Mouse (Mus musculus): ENCODE measurements around the gene Slc43a3. TPM values are rescaled to one million over a fixed set of nuclear protein-coding genes. Genes with fewer than 3 reads are reported as not detected.
"Not testable (repeated sequence)": the region's sequence is repeated elsewhere in the genome, so short reads cannot be mapped to it uniquely, and the experiment has no call there.

Gene Slc43a3
- polyA plus RNA-seq (2016; fragmentation: Nextera tagmentation; extraction: Ambion mirVana) = 10.1 and 11.3 TPM in 2 replicates

DNA sequence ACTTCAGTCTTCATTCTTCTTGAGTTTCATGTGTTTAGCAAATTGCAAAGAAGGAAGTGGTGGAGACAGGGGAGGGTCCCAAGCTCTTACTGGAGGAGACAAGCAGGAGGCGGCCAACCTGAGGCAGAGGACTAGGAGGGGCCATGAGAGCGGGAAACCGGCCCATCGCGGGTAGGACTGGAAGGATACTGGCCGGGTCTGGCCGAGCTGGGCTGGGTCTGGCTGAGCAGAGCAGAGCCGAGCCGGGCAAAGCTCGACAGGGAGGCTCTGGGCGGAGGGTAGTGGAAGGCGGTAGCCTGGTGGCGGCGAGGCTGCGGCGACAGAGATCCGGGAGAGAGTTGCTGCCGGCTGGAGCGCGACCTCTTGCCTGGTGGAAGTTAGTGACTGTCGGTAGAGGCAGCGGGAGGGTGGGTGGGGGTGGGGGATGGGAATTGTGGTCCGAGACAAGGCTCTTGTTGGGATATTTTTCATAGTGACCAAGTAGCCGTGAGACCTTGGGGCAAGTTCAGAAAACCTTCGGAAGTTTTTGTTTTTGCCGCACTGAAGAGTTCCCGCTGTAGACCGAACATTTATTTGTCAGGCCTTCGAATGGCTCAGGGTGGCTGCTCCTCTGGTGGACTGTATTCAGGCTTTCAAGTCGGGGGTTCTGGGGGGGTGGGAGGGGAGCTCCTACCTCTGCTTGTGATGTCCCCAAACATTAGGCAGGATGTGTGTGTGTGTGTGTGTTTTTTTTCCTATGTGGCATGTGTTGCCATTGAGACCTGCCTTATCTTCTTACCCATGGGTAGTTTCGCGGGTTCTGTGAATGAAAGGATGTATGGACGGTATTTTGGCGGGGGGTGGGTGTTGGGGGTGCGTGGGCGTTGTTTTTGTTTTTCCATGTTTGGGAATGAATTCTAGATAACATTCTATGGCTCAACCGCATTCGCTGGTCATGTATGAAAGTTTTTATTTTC lies at the start of gene Slc43a3:
Slc43a3 (plus strand) TSS at position 106 of the 956 bp plus-strand sequence.
- no peaks in the 10 kb centered on the region for H3K27me3 ChIP-seq
- H3K9ac ChIP-seq = peak within 1 kb of the TSS; percentile 42; the same call in 1 of the 2 replicates
- H3K4me3 ChIP-seq (replicated peaks) = peak within 1 kb of the TSS; percentile 37
- WGBS = 22% methylated on average over 38 of the region's 38 CpGs
- H3K4me1 ChIP-seq = peaks cover 14% of the 10 kb centered on the region
- peak; percentile 79 for ATAC-seq (ENCODE audit: low FRiP score)
- no peaks in the 10 kb centered on the region for H3K36me3 ChIP-seq (replicated peaks)
- H3K4me2 ChIP-seq = peak within 1 kb of the TSS; percentile 55
- H3K9me3 ChIP-seq = no peaks in the 10 kb centered on the region
- H3K27ac ChIP-seq = 0 out of 2 replicates have a peak within 1 kb of the TSS, but pooled peaks have one; percentile 25

GRCm38 (mm10) chr2:84886821-84887281 lies 49.5 kb upstream of the Slc43a3 start:
- Histone ChIP-seq H3K9ac (peak overlapping the region; percentile 61), H3K27me3 (peaks cover 85% of the 10 kb centered on the region), H3K4me1 (peaks cover 54% of the 10 kb centered on the region), H3K36me3 (replicated peaks) (no peaks in the 10 kb centered on the region), H3K4me3 (replicated peaks) (peak overlapping the region; percentile 65), H3K27ac (peak overlapping the region; percentile 56; the same call in 1 of the 2 replicates), H3K9me3 (no peaks in the 10 kb centered on the region), H3K4me2 (peak overlapping the region; percentile 79)
- ATAC-seq (ENCODE audit: low FRiP score) = peak; percentile 66
- WGBS = 0% methylated on average over 25 of the region's 39 CpGs

GRCm38 (mm10) chr2:84887411-84888271 lies 48.7 kb upstream of the Slc43a3 start:
- peak overlapping the region; percentile 61 for H3K9ac ChIP-seq
- peaks cover 52% of the 10 kb centered on the region for H3K4me1 ChIP-seq
- peak overlapping the region; percentile 65 for H3K4me3 ChIP-seq (replicated peaks)
- H3K9me3 ChIP-seq = no peaks in the 10 kb centered on the region
- H3K36me3 ChIP-seq (replicated peaks) = no peaks in the 10 kb centered on the region
- peak overlapping the region; percentile 42; the same call in 1 of the 2 replicates for H3K27ac ChIP-seq
- H3K4me2 ChIP-seq = peak overlapping the region; percentile 79
- whole genome bisulfite sequencing = under 1% methylated on average over 58 of the region's 58 CpGs
- H3K27me3 ChIP-seq = peaks cover 85% of the 10 kb centered on the region
- peak; percentile 54 for ATAC-seq (ENCODE audit: low FRiP score)

GRCm38 (mm10) chr2:84888657-84889315 lies 47.6 kb upstream of the Slc43a3 start:
- no peak overlapping the region for H3K9ac ChIP-seq
- H3K9me3 ChIP-seq = no peaks in the 10 kb centered on the region
- no peaks in the 10 kb centered on the region for H3K36me3 ChIP-seq (replicated peaks)
- H3K27ac ChIP-seq = 0 out of 2 replicates have a peak overlapping the region, but pooled peaks have one; percentile 31
- H3K4me2 ChIP-seq = peak overlapping the region; percentile 79
- WGBS = 1% methylated on average over 28 of the region's 28 CpGs
- H3K27me3 ChIP-seq = peaks cover 74% of the 10 kb centered on the region
- H3K4me3 ChIP-seq (replicated peaks) = peak overlapping the region; percentile 65
- no peak; the same call in 1 of the 2 replicates for ATAC-seq (ENCODE audit: low FRiP score)
- peaks cover 40% of the 10 kb centered on the region for H3K4me1 ChIP-seq

GRCm38 (mm10) chr2:84889316-84890044 lies 46.9 kb upstream of the Slc43a3 start:
- peaks cover 38% of the 10 kb centered on the region for H3K4me1 ChIP-seq
- H3K36me3 ChIP-seq (replicated peaks) = no peaks in the 10 kb centered on the region
- H3K9ac ChIP-seq = no peak overlapping the region
- 15% methylated on average over 14 of the region's 14 CpGs for WGBS
- H3K9me3 ChIP-seq = no peaks in the 10 kb centered on the region
- H3K27ac ChIP-seq = 0 out of 2 replicates have a peak overlapping the region, but pooled peaks have one; percentile 31
- peak overlapping the region; percentile 65 for H3K4me3 ChIP-seq (replicated peaks)
- H3K27me3 ChIP-seq = peaks cover 67% of the 10 kb centered on the region
- no peak for ATAC-seq (ENCODE audit: low FRiP score)
- H3K4me2 ChIP-seq = peak overlapping the region; percentile 79

DNA sequence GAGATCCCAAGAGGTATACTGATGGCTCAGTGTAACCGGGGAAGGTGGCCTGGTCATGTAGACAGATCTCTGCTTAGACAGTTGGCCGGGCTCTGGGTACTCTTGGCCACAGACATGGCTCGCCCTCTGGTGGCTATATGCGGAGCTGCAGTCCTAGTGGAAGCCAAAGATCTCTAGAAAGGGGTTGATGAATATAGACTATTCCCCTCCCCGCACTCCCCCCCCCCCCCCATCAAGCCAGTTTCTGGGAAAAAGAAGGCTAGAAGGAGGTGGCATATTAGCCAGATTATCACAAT lies 46.4 kb upstream of the Slc43a3 start:
- ATAC-seq (ENCODE audit: low FRiP score) = no peak
- Histone ChIP-seq H3K9me3 (no peaks in the 10 kb centered on the region), H3K9ac (no peak overlapping the region), H3K27ac (no peak overlapping the region), H3K27me3 (peaks cover 62% of the 10 kb centered on the region), H3K4me3 (replicated peaks) (no peak overlapping the region), H3K4me2 (no peak overlapping the region), H3K36me3 (replicated peaks) (no peaks in the 10 kb centered on the region), H3K4me1 (peaks cover 38% of the 10 kb centered on the region)
- WGBS = 3% methylated on average over 5 of the region's 5 CpGs

DNA sequence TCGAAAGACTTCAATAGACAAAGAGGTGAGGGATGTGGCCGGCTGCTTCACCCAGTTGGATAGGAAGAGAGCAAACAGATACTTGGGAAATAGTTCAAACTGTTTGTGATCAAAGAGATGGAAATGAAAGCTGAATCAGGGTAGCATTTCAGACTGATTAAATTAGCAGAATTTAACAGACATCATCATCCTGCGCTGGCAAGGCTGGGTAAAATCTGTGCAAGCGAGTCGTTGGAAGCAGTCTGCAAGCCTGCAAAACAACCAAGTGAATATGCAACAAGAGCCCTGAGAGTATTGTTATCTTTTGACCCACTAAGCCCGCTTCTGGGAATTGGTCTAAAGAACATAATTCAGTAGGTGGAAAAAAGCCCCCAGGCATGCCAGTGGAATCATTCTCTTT lies 43.0 kb upstream of the Slc43a3 start:
- H3K4me2 ChIP-seq = no peak overlapping the region
- no peak for ATAC-seq (ENCODE audit: low FRiP score)
- no peaks in the 10 kb centered on the region for H3K36me3 ChIP-seq (replicated peaks)
- 50% methylated on average over 6 of the region's 6 CpGs for WGBS
- no peaks in the 10 kb centered on the region for H3K9me3 ChIP-seq
- H3K4me1 ChIP-seq = peaks cover 11% of the 10 kb centered on the region
- no peak overlapping the region for H3K4me3 ChIP-seq (replicated peaks)
- peaks cover 29% of the 10 kb centered on the region for H3K27me3 ChIP-seq
- H3K27ac ChIP-seq = no peak overlapping the region
- no peak overlapping the region for H3K9ac ChIP-seq

GRCm38 (mm10) chr2:84895495-84896198 lies 40.7 kb upstream of the Slc43a3 start:
- Histone ChIP-seq H3K27me3 (peaks cover 12% of the 10 kb centered on the region; the same call in 1 of the 2 replicates), H3K4me1 (no peaks in the 10 kb centered on the region; the same call in 1 of the 2 replicates), H3K9ac (no peak overlapping the region), H3K36me3 (replicated peaks) (no peaks in the 10 kb centered on the region), H3K9me3 (no peaks in the 10 kb centered on the region), H3K4me2 (no peak overlapping the region), H3K27ac (no peak overlapping the region), H3K4me3 (replicated peaks) (no peak overlapping the region)
- ATAC-seq (ENCODE audit: low FRiP score) = no peak
- 73% methylated on average over 4 of the region's 4 CpGs for WGBS

DNA sequence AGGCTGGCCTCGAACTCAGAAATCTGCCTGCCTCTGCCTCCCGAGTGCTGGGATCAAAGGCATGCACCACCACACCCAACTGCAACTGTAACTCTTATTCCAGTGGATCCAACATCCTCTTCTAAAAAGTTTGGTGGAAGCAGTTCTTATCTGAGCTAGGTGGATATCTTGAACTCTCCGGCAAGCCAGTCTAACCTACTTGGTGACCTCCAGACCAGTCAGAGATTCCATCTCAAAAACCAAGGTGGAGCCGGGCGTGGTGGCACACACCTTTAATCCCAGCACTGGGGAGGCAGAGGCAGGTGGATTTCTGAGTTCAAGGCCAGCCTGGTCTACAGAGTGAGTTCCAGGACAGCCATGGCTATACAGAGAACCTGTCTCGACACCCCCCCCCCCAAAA lies 39.7 kb upstream of the Slc43a3 start:
- not testable (repeated sequence) for H3K27ac ChIP-seq; ATAC-seq (ENCODE audit: low FRiP score); H3K9ac ChIP-seq; H3K9me3 ChIP-seq; H3K4me1 ChIP-seq; H3K4me3 ChIP-seq (replicated peaks); H3K27me3 ChIP-seq; H3K36me3 ChIP-seq (replicated peaks); H3K4me2 ChIP-seq
- 85% methylated on average over 6 of the region's 6 CpGs for WGBS

DNA sequence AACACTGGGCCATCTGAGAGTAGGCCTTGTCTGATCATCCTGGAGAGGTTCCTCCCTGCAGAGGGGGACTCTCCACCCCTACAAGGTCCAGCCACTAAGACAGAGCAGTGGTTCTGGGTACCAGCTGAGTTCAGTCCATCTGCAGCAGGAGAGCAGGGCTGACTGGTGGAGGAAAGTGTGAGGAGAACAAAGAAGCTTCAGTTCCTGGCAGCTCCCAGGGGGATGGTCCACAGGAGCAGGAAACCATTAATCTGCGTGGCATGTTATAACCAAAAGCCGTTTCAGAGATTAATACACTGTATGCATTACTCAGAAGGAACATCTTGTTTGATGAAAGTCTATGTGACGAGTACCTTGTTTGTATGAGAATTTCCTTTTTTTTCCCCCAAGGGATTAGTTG lies 23.7 kb upstream of the Slc43a3 start:
- no peak for ATAC-seq (ENCODE audit: low FRiP score)
- Histone ChIP-seq H3K9ac (no peak overlapping the region), H3K9me3 (no peaks in the 10 kb centered on the region), H3K4me1 (no peaks in the 10 kb centered on the region), H3K27ac (no peak overlapping the region), H3K36me3 (replicated peaks) (no peaks in the 10 kb centered on the region), H3K4me2 (no peak overlapping the region), H3K27me3 (no peaks in the 10 kb centered on the region), H3K4me3 (replicated peaks) (no peak overlapping the region)
- WGBS = 84% methylated on average over 3 of the region's 3 CpGs

DNA sequence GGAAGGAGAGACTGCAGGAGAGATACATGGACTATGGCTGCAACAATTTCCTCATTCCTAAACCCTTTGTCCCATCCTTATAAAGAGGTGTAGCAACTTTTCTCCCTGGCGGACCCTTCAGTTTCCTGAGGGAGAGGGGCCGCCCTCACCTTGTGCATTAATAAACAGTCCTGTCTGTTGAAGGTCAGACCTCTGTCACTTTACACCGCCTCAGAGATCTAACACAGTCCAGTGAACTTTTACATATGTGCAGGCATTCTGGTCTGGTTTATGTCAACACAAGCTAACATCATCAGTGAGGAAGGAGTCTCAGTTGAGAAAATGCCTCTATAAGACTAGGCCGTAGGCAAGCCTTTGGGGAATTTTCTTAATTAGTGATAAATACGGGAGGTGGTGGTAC lies 22.5 kb upstream of the Slc43a3 start:
- Histone ChIP-seq H3K4me3 (replicated peaks) (no peak overlapping the region), H3K27me3 (no peaks in the 10 kb centered on the region), H3K9ac (no peak overlapping the region), H3K9me3 (no peaks in the 10 kb centered on the region), H3K36me3 (replicated peaks) (no peaks in the 10 kb centered on the region), H3K27ac (no peak overlapping the region), H3K4me2 (no peak overlapping the region), H3K4me1 (no peaks in the 10 kb centered on the region)
- WGBS = 84% methylated on average over 5 of the region's 5 CpGs
- no peak for ATAC-seq (ENCODE audit: low FRiP score)

Data from forebrain, embryonic 12.5 days (tissue).